Mouse (Mus musculus) MEL-GATA-1-ER (cell line): ENCODE results near the gene Slc4a7.
A peak's percentile ranks its signal among the peaks of the same experiment; 100 is the strongest.

Source experiments
- DNase-seq: peaks from one replicate; pipeline ENCODE4 v3.0.0-alpha.2; 2012; ENCODE audit warnings: low read depth; ENCODE audit errors: extremely low read depth

Gene Slc4a7

GRCm38 (mm10) chr14:14701710-14702329 is at the start of gene Slc4a7:
Gene Slc4a7, plus strand, starts transcription at chr14:14702279.
- DNase-seq, result no peak

GRCm38 (mm10) chr14:14670597-14670996 is 31.5 kb upstream of the Slc4a7 start:
- no peak for DNase-seq

- DNase-seq, result no peak
These were observed 20.5 kb upstream of the Slc4a7 start for GRCm38 (mm10) chr14:14681611-14682010.

- DNase-seq, result no peak
These were observed 17.3 kb upstream of the Slc4a7 start for GRCm38 (mm10) chr14:14684771-14685170.

- no peak for DNase-seq
These were observed 16.0 kb upstream of the Slc4a7 start for GRCm38 (mm10) chr14:14686101-14686551.

GRCm38 (mm10) chr14:14687258-14687890 is 14.7 kb upstream of the Slc4a7 start:
- no peak for DNase-seq

GRCm38 (mm10) chr14:14702399-14703345 is 593 bp downstream of the Slc4a7 start:
- DNase-seq, result peak; percentile 77

- peak; percentile 21 for DNase-seq
These were observed 1.3 kb downstream of the Slc4a7 start for GRCm38 (mm10) chr14:14703346-14703871.

GRCm38 (mm10) chr14:14704651-14705050 is 2.6 kb downstream of the Slc4a7 start:
- no peak for DNase-seq

GRCm38 (mm10) chr14:14705126-14705525 is 3.0 kb downstream of the Slc4a7 start:
- no peak for DNase-seq

GRCm38 (mm10) chr14:14706381-14706780 is 4.3 kb downstream of the Slc4a7 start:
- DNase-seq, result no peak

- DNase-seq, result no peak
These were observed 5.0 kb downstream of the Slc4a7 start for GRCm38 (mm10) chr14:14707061-14707460.

- DNase-seq, result no peak
These were observed 6.9 kb downstream of the Slc4a7 start for GRCm38 (mm10) chr14:14709021-14709420.

GRCm38 (mm10) chr14:14714130-14714529 is 12.1 kb downstream of the Slc4a7 start:
- no peak for DNase-seq

GRCm38 (mm10) chr14:14715794-14716193 is 13.7 kb downstream of the Slc4a7 start:
- no peak for DNase-seq

- no peak for DNase-seq
These were observed 14.8 kb downstream of the Slc4a7 start for GRCm38 (mm10) chr14:14716843-14717242.

GRCm38 (mm10) chr14:14718556-14718955 is 16.5 kb downstream of the Slc4a7 start:
- no peak for DNase-seq

GRCm38 (mm10) chr14:14781169-14781568 is 79.1 kb downstream of the Slc4a7 start:
- DNase-seq, result no peak

- no peak for DNase-seq
These were observed 82.1 kb downstream of the Slc4a7 start for GRCm38 (mm10) chr14:14784223-14784622.

- DNase-seq, result no peak
These were observed 84.9 kb downstream of the Slc4a7 start for GRCm38 (mm10) chr14:14786979-14787378.

GRCm38 (mm10) chr14:14789840-14790470 is 87.9 kb downstream of the Slc4a7 start:
- no peak for DNase-seq
